Mouse (Mus musculus) heart, embryonic 11.5 days (tissue): Measurements from ENCODE around the gene Basp1. TPM values are rescaled to one million over a fixed set of nuclear protein-coding genes. Genes with fewer than 3 reads are reported as not detected.
A peak's percentile ranks its signal among the peaks of the same experiment; 100 is the strongest.
"Not testable (repeated sequence)": the region's sequence is repeated elsewhere in the genome, so short reads cannot be mapped to it uniquely, and the experiment has no call there.

Experiments used
- ATAC-seq: fragments of 200-750 bp; cut with Nextera tagmentation; replicated peaks from 2 replicates; pipeline ENCODE4 v1.8.0; 2017; ENCODE audit warnings: moderate library complexity; ENCODE audit not compliant: insufficient number of reproducible peaks, low FRiP score, low TSS enrichment
- H3K27ac ChIP-seq: fragments of 300-500 bp; sonication (generic); 2 replicates; pipeline ENCODE4 v1.5.1; 2014; ENCODE audit warnings: mild to moderate bottlenecking, low read depth, low read length
- H3K27me3 ChIP-seq: fragments of 300-500 bp; sonication (generic); 2 replicates; pipeline ENCODE4 v1.6.1; 2014; ENCODE audit warnings: mild to moderate bottlenecking, low read length, mixed read lengths; ENCODE audit not compliant: control insufficient read depth, insufficient read depth
- H3K36me3 ChIP-seq: fragments of 300-500 bp; sonication (generic); 2 replicates; pipeline ENCODE4 v1.6.1; 2014; ENCODE audit warnings: mild to moderate bottlenecking, low read length, moderate library complexity, mixed read lengths; ENCODE audit not compliant: control insufficient read depth, insufficient read depth
- H3K4me1 ChIP-seq: fragments of 300-500 bp; sonication (generic); 2 replicates; pipeline ENCODE4 v1.6.1; 2014; ENCODE audit warnings: low read length; ENCODE audit not compliant: control insufficient read depth, insufficient read depth
- H3K4me2 ChIP-seq: fragments of 300-500 bp; sonication (generic); 2 replicates; pipeline ENCODE4 v1.6.1; 2014; ENCODE audit warnings: mild to moderate bottlenecking, moderate library complexity
- H3K4me3 ChIP-seq: fragments of 300-500 bp; sonication (generic); 2 replicates; pipeline ENCODE4 v1.5.1; 2014; ENCODE audit warnings: low read depth, low read length
- H3K9ac ChIP-seq: fragments of 300-500 bp; sonication (generic); 2 replicates; pipeline ENCODE4 v1.6.1; 2014; ENCODE audit warnings: mild to moderate bottlenecking, low read depth, low read length, moderate library complexity
- H3K9me3 ChIP-seq: fragments of 300-500 bp; sonication (generic); replicated peaks from 2 replicates; pipeline ENCODE4 v1.6.1; 2016; ENCODE audit warnings: low read length; ENCODE audit not compliant: control insufficient read depth
- WGBS: fragments of 180-500 bp; shearing (Covaris S2); extraction: QIAGEN DNeasy Blood & Tissue Kit; methylation state at CpG from one replicate; pipeline ENCODE4 v1.1.7; 2014; ENCODE audit not compliant: insufficient replicate concordance; 5-methylcytosine and 5-hydroxymethylcytosine counted together
- polyA plus RNA-seq: library from polyadenylated mRNA; unstranded; fragments of >200 nt; fragmentation: Nextera tagmentation; extraction: Ambion mirVana; gene quantifications from 2 replicates; pipeline ENCODE4 v1.2.1, GENCODE M21; 2014

The Basp1 gene
- polyA plus RNA-seq, result 15.3 and 16.3 TPM in 2 replicates

DNA sequence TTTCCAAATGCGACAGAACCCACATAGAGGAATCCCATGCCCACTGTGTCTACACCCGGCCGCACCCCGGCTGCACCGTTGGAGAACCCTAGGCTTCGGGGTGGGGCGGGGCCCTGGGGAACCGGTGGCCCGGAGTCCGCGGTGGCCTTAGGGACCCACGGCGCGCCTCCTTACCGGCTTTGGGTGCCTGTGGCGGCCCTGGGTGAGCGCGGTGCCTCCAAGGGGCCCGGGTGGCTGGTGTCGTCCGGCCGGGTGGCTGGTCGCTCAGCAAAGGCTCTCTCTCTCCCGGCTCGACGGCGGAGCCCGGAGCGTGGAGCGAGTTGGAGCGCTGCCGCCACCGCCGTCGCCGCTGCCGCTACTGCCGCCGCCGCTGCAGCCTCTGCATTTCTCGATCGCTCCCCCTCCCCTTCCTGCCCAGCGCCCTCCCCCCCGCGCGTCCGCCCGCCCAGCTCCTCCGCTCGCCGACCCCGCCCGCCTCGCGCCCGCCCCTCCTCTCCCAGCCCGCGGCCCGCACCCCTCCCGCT lies at the start of gene Basp1:
TSS of gene Basp1 (minus strand) at position 387 of the 524 bp plus-strand sequence.
- no peaks in the 10 kb centered on the region for H3K27me3 ChIP-seq
- peak within 1 kb of the TSS; percentile 41 for H3K27ac ChIP-seq

GRCm38 (mm10) chr15:25463076-25463475 lies 49.5 kb upstream of the Basp1 start:
- H3K36me3 ChIP-seq, H3K27ac ChIP-seq, H3K4me2 ChIP-seq, H3K9ac ChIP-seq, H3K27me3 ChIP-seq, H3K4me3 ChIP-seq, H3K9me3 ChIP-seq, ATAC-seq, H3K4me1 ChIP-seq: not testable (repeated sequence)

More for the DNA sequence above, at the start of gene Basp1:
- Histone ChIP-seq H3K9me3 (no peaks in the 10 kb centered on the region), H3K4me2 (peak within 1 kb of the TSS; percentile 69), H3K36me3 (no peaks in the 10 kb centered on the region), H3K4me3 (peak within 1 kb of the TSS; percentile 75), H3K4me1 (no peaks in the 10 kb centered on the region), H3K9ac (peak within 1 kb of the TSS; percentile 71)
- peak; percentile 56 for ATAC-seq
- WGBS, result 2% methylated on average over 23 of the region's 60 CpGs

DNA sequence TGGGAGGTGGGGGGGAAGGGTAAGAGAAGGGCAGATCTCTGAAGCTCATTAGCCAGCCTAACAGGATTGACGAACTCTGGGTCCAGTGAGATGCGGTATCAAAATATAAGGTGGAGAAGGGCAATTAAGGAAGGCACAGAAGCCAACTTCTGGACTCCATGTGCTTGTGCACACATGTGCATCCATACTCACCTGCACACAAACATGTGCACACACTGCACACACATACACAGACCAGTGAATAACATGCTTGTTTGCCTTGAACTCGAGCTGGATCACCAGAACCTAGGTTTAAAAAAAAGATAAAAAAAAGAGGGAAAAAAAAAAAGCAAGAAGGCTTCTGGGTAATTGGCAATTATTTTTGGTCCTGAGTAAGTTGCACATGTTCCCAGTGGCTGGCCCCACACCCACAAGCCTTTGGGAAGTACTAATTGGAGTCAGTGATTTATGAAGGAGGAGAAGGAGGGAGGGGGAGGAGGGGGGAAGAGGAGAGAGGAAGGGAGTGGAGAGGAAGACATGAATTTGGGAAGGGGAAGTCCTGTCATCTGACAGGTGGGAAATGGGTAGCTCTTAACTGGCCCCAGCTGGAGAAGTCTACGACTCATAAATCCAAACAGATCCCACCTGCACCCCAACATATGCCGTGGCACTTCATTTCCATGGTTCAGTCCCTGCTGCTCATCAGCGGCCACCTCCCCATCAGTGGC lies 48.6 kb upstream of the Basp1 start:
- WGBS, result 74% methylated on average over 6 of the region's 6 CpGs
- no peak overlapping the region for H3K9ac ChIP-seq
- H3K36me3 ChIP-seq, result no peaks in the 10 kb centered on the region
- ATAC-seq, result no peak
- no peaks in the 10 kb centered on the region for H3K4me1 ChIP-seq
- H3K4me2 ChIP-seq, result no peak overlapping the region
- no peaks in the 10 kb centered on the region for H3K27me3 ChIP-seq
- H3K27ac ChIP-seq, result no peak overlapping the region
- no peak overlapping the region for H3K4me3 ChIP-seq
- no peaks in the 10 kb centered on the region for H3K9me3 ChIP-seq

GRCm38 (mm10) chr15:25459901-25460300 lies 46.3 kb upstream of the Basp1 start:
- WGBS, result 24% methylated on average over 7 of the region's 7 CpGs
- ATAC-seq, result no peak
- Histone ChIP-seq H3K9ac (no peak overlapping the region), H3K36me3 (no peaks in the 10 kb centered on the region), H3K9me3 (no peaks in the 10 kb centered on the region), H3K27ac (no peak overlapping the region), H3K4me1 (no peaks in the 10 kb centered on the region), H3K4me2 (no peak overlapping the region), H3K4me3 (no peak overlapping the region), H3K27me3 (no peaks in the 10 kb centered on the region)

GRCm38 (mm10) chr15:25457421-25457820 lies 43.9 kb upstream of the Basp1 start:
- Histone ChIP-seq H3K9ac (no peak overlapping the region), H3K27ac (no peak overlapping the region), H3K27me3 (no peaks in the 10 kb centered on the region), H3K4me3 (no peak overlapping the region), H3K9me3 (no peaks in the 10 kb centered on the region), H3K4me1 (no peaks in the 10 kb centered on the region), H3K36me3 (no peaks in the 10 kb centered on the region), H3K4me2 (no peak overlapping the region)
- 74% methylated on average over 2 of the region's 2 CpGs for WGBS
- ATAC-seq, result no peak

DNA sequence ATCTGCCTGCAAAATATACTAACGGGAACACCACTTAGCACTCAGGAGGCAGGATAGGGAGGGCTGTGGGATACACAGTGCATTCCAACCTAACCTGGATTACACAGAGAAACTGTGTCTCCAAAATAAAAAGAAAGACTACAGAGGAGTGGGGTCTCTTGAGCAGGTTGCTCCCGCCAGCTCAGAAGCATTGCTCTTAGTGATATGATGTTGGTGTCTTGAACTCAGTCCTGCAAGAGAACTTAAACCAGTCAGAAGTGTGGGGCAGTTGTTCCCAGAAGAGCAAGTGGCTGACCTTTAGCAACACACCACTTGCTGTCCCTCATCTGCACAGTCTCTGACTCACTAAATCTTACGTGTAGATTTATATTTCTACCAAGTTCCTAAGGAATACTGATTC lies 40.0 kb upstream of the Basp1 start:
- Histone ChIP-seq H3K4me1 (no peaks in the 10 kb centered on the region), H3K36me3 (no peaks in the 10 kb centered on the region), H3K27me3 (no peaks in the 10 kb centered on the region), H3K4me3 (no peak overlapping the region), H3K4me2 (no peak overlapping the region), H3K9ac (no peak overlapping the region), H3K9me3 (no peaks in the 10 kb centered on the region), H3K27ac (no peak overlapping the region)
- WGBS, result 84% methylated on average over 3 of the region's 3 CpGs
- ATAC-seq, result no peak

DNA sequence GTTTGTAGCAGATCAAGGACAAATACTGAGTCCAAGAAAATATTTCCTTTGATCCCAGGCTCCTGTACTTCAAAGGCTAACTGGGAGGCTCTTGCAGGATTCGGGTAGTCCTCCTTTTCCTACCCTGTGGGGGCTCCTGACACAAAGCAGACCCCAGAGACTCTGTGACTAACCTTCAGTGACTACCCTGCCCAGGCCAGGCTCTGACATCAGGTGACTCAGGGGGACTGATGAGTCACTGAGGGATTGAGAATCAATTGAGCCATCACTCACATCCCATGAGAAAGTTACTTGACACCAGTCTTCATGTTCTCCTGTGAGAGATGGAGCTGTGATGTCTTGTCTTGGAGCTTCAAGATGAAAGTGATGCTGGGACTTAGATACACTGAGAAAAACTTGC lies 35.8 kb upstream of the Basp1 start:
- H3K27me3 ChIP-seq, result 0 out of 2 replicates have a peak, but pooled peaks cover 3% of the 10 kb centered on the region
- WGBS, result 31% methylated on average over 1 of the region's 1 CpGs
- H3K9me3 ChIP-seq, result no peaks in the 10 kb centered on the region
- no peak overlapping the region for H3K4me3 ChIP-seq
- no peaks in the 10 kb centered on the region for H3K4me1 ChIP-seq
- no peak overlapping the region for H3K4me2 ChIP-seq
- ATAC-seq, result no peak
- H3K9ac ChIP-seq, result no peak overlapping the region
- no peak overlapping the region for H3K27ac ChIP-seq
- no peaks in the 10 kb centered on the region for H3K36me3 ChIP-seq

DNA sequence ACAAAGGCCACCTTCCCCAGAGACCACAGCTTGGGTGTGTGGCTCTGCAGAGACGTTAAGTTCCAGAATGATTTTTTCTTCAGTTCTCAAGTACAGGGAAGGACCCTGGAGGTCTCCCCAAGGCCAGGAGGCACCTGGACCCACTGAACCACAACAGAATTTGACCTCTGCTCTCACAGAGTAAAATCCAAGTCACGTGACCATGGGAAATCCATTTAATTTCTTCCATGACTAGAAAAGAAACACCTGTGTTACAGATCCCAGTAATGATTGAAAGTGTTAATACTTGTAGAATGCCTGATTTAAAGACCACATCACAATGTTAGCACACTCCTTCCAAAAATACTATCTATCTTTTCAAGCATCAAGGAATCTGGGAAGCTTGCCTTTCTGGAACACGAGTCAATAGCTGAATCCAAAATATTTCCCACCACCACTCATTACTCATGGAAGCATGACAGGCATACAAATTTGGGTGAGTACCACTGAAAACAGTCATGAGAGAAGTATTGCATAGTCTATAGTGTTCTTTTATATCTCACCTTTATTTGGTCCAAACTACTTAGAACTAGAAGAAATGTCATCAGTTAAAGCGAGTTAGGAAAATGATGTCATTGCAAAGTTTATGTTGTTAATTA lies 35.3 kb upstream of the Basp1 start:
- H3K9me3 ChIP-seq, result no peaks in the 10 kb centered on the region
- H3K36me3 ChIP-seq, result no peaks in the 10 kb centered on the region
- peaks cover 3% of the 10 kb centered on the region; the same call in 1 of the 2 replicates for H3K27me3 ChIP-seq
- no peak overlapping the region for H3K27ac ChIP-seq
- no peak for ATAC-seq
- no peak overlapping the region for H3K4me3 ChIP-seq
- H3K4me1 ChIP-seq, result no peaks in the 10 kb centered on the region
- H3K4me2 ChIP-seq, result no peak overlapping the region
- WGBS, result 71% methylated on average over 4 of the region's 4 CpGs
- H3K9ac ChIP-seq, result no peak overlapping the region
